Mouse (Mus musculus) cerebellum, adult 2 months (tissue): ENCODE data around the gene Unc5c.

ENCODE experiments used
- CTCF ChIP-seq: fragments of 200-500 bp; IDR thresholded peaks from 2 replicates; pipeline ENCODE4 v1.5.1; 2011; ENCODE audit warnings: low read depth, mild to moderate bottlenecking, control low read depth, low read length, moderate library complexity, borderline replicate concordance; ENCODE audit not compliant: insufficient read depth
- POLR2A ChIP-seq: fragments of 200-500 bp; IDR thresholded peaks from 2 replicates; pipeline ENCODE4 v1.6.1; 2011; ENCODE audit warnings: low read length, control low read depth, borderline replicate concordance; ENCODE audit not compliant: insufficient read depth

DNA sequence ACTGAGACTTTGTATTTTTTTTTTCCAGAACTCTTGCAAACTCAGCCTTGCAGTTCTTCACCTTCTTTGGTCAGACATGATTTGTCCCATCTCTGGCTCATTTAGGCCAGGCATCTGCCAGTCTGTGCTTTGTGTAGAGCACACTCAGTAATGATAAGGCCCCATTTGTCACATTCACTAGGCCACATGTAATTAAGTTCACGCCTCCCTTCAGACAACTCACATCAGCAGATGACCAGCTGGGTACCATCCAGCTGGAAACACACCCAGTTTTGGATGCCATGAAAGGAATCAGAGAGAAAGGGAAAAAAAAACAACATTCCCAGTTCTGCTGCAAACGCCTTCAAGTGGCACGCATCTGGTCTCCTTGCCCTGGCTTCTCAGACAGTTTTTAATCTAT, 329.4 kb downstream of the Unc5c start:
- no peak for TF ChIP-seq CTCF
- TF ChIP-seq POLR2A = no peak
